Mouse (Mus musculus): ENCODE data around the gene Ugt1a6a. TPM values are rescaled to one million over a fixed set of nuclear protein-coding genes. Genes with fewer than 3 reads are reported as not detected.
"Not testable (repeated sequence)": the region's sequence is repeated elsewhere in the genome, so short reads cannot be mapped to it uniquely, and the experiment has no call there.

Ugt1a6a gene
- total RNA-seq, 1 experiment = not detected

DNA sequence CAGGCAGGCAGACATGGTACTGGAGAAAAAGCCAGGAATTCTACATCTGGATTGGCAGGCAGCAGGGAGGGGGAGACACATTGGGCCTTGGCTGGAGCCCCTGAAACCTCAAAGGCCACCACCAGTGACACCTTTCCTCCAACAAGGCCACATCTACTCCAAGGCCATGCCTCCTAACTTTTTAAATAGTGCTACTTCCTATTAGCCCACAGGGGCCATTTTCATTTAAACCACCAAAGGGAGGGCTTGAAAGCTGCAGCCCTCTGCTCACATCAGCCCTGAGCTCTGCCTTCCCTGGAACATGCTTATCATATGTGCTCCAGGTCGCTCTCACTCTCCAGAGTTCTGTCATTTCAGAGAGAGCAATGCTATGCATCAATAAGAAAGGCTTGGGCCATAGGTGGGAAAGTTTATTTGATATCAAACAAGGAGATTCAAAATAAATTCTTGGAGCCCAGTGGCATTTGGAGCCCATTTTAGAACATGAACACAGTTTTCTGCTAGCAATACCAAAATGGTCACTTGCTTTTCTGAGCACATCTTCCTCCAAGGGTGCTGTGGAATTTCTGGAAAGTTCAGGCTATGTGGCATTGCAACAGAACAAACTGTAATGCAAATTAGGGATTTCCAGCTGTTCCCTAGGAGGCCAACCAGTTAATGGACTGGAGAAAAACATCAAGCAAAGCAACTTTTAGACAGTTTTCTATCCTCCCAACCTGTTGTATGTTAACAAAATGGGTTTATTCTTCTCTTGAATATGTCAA lies 29.8 kb upstream of the Ugt1a6a start:
- no peak for DNase-seq (ENCODE audit: low read depth, low spot score)
- Histone ChIP-seq H3K9ac (ENCODE audit: insufficient read depth, low read depth, low read length, poor library complexity, severe bottlenecking) (no peak overlapping the region), H3K4me1 (ENCODE audit: control insufficient read depth in 2 of 2, insufficient read depth in 2 of 2, low read length in 2 of 2, poor library complexity in 1 of 2) (no peaks in the 10 kb centered on the region; a peak in 1 of 4 replicates), H3K4me3 (ENCODE audit: insufficient read depth in 1 of 2, low read depth in 1 of 2, low read length in 2 of 2, poor library complexity in 1 of 2, severe bottlenecking in 1 of 2) (no peak overlapping the region), H3K36me3 (ENCODE audit: control insufficient read depth, insufficient read depth, low read length, poor library complexity, severe bottlenecking) (no peaks in the 10 kb centered on the region), H3K9me3 (ENCODE audit: control insufficient read depth, insufficient read depth, low read depth, low read length) (no peaks in the 10 kb centered on the region), H3K27ac (ENCODE audit: insufficient read depth, low read depth, low read length, poor library complexity, severe bottlenecking) (no peak overlapping the region)
- TF ChIP-seq HCFC1 (IDR thresholded peaks at IDR 0.05; ENCODE audit: borderline replicate concordance, insufficient read depth, low read length) (no peak), MAFK (IDR thresholded peaks at IDR 0.05; ENCODE audit: insufficient read depth, low read depth, low read length) (no peak), CHD2 (IDR thresholded peaks at IDR 0.05; ENCODE audit: low read depth, low read length) (no peak), ZC3H11A (IDR thresholded peaks at IDR 0.05; ENCODE audit: borderline replicate concordance, low read depth, low read length) (no peak), ZNF384 (IDR thresholded peaks at IDR 0.05; ENCODE audit: low read depth, low read length) (no peak)
- in situ Hi-C loops (cut with MboI; ENCODE audit: low sequenced_read_pairs in 2 of 2, unreplicated experiment in 2 of 2) = no loop called here

DNA sequence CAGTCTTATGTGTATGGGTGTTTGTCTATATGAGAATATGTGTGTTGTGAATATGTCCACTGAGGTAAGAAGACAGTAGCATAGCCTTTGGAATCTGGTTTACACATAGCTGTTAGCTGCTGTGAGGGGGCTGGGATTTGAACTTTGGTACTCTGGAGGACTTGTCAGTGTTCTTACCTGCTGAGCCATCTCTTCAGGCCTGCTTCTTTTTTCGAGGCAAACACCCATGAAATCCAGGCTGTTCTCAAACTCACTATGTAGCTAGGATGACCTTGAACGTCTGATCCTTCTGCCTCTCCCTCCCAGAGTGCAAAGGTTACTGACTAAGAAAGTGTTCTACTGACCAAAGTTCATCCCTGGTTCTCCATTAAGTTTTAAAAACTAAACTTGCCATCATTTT lies 29.0 kb upstream of the Ugt1a6a start:
- H3K9me3 ChIP-seq (ENCODE audit: control insufficient read depth, insufficient read depth, low read depth, low read length) = no peaks in the 10 kb centered on the region; the same call in 1 of the 2 replicates
- H3K4me1 ChIP-seq (ENCODE audit: control insufficient read depth in 2 of 2, insufficient read depth in 2 of 2, low read length in 2 of 2, poor library complexity in 1 of 2) = no peaks in the 10 kb centered on the region; a peak in 1 of 4 replicates
- no peak for DNase-seq (ENCODE audit: low read depth, low spot score)
- no peaks in the 10 kb centered on the region for H3K36me3 ChIP-seq (ENCODE audit: control insufficient read depth, insufficient read depth, low read length, poor library complexity, severe bottlenecking)
- in situ Hi-C loops (cut with MboI; ENCODE audit: low sequenced_read_pairs in 2 of 2, unreplicated experiment in 2 of 2) = no loop called here
- H3K9ac ChIP-seq (ENCODE audit: insufficient read depth, low read depth, low read length, poor library complexity, severe bottlenecking) = no peak overlapping the region
- no peak overlapping the region for H3K27ac ChIP-seq (ENCODE audit: insufficient read depth, low read depth, low read length, poor library complexity, severe bottlenecking)
- no peak for TF ChIP-seq CHD2 (IDR thresholded peaks at IDR 0.05; ENCODE audit: low read depth, low read length)
- TF ChIP-seq ZC3H11A (IDR thresholded peaks at IDR 0.05; ENCODE audit: borderline replicate concordance, low read depth, low read length) = no peak
- TF ChIP-seq HCFC1 (IDR thresholded peaks at IDR 0.05; ENCODE audit: borderline replicate concordance, insufficient read depth, low read length) = no peak
- no peak for TF ChIP-seq ZNF384 (IDR thresholded peaks at IDR 0.05; ENCODE audit: low read depth, low read length)
- TF ChIP-seq MAFK (IDR thresholded peaks at IDR 0.05; ENCODE audit: insufficient read depth, low read depth, low read length) = no peak
- no peak overlapping the region for H3K4me3 ChIP-seq (ENCODE audit: insufficient read depth in 1 of 2, low read depth in 1 of 2, low read length in 2 of 2, poor library complexity in 1 of 2, severe bottlenecking in 1 of 2)

DNA sequence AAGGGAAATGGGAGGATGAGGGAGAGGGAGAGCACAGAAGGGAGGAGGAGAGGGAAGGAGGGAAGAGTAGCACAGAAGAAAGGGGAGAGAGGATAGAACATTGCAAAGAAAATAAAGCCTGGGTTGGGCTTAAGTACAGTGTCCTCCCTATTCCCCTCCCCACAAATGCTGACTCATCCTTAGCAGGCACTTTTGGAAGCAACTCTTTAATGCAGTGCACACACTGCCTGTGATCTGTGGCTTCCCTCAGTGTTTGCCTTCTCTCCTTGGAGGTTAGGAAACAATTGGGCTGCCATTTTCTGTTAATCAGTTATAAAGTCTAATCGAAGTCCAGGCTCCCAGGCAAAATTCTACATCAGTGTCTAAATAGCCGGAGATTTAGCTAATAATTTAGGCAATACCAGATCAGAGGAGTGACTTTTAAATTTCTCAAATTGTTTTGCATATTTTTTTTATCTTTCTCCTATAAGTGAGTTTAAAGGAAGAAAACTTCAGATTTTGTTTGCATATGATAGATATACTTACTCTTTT lies 25.5 kb upstream of the Ugt1a6a start:
- H3K36me3 ChIP-seq (ENCODE audit: control insufficient read depth, insufficient read depth, low read length, poor library complexity, severe bottlenecking); H3K9ac ChIP-seq (ENCODE audit: insufficient read depth, low read depth, low read length, poor library complexity, severe bottlenecking); H3K9me3 ChIP-seq (ENCODE audit: control insufficient read depth, insufficient read depth, low read depth, low read length); H3K4me1 ChIP-seq (ENCODE audit: control insufficient read depth in 2 of 2, insufficient read depth in 2 of 2, low read length in 2 of 2, poor library complexity in 1 of 2); H3K27ac ChIP-seq (ENCODE audit: insufficient read depth, low read depth, low read length, poor library complexity, severe bottlenecking); H3K4me3 ChIP-seq (ENCODE audit: insufficient read depth in 1 of 2, low read depth in 1 of 2, low read length in 2 of 2, poor library complexity in 1 of 2, severe bottlenecking in 1 of 2); in situ Hi-C loops (cut with MboI; ENCODE audit: low sequenced_read_pairs in 2 of 2, unreplicated experiment in 2 of 2); DNase-seq (ENCODE audit: low read depth, low spot score): not testable (repeated sequence)

DNA sequence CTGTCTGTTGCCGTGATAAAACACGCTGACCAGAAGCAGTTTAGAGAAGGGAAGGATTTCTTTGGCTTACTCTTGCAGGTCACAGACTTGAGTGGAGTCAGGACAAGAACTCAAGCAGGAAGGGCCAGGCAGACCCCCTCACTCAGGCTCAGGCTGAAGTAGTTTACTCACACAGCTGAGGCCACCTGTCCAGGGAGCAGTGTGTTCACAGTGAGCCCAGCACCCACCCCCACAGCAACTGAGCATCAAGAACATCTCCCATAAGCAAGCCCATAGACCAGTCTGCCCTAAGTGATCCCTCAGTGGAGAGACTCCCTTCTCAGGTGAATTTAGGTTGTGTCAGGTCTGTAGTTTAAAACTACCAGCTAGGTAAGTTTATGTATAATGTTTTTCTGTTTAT lies 25.0 kb upstream of the Ugt1a6a start:
- DNase-seq (ENCODE audit: low read depth, low spot score); H3K9me3 ChIP-seq (ENCODE audit: control insufficient read depth, insufficient read depth, low read depth, low read length); H3K36me3 ChIP-seq (ENCODE audit: control insufficient read depth, insufficient read depth, low read length, poor library complexity, severe bottlenecking); H3K4me3 ChIP-seq (ENCODE audit: insufficient read depth in 1 of 2, low read depth in 1 of 2, low read length in 2 of 2, poor library complexity in 1 of 2, severe bottlenecking in 1 of 2); in situ Hi-C loops (cut with MboI; ENCODE audit: low sequenced_read_pairs in 2 of 2, unreplicated experiment in 2 of 2); H3K4me1 ChIP-seq (ENCODE audit: control insufficient read depth in 2 of 2, insufficient read depth in 2 of 2, low read length in 2 of 2, poor library complexity in 1 of 2); H3K9ac ChIP-seq (ENCODE audit: insufficient read depth, low read depth, low read length, poor library complexity, severe bottlenecking); H3K27ac ChIP-seq (ENCODE audit: insufficient read depth, low read depth, low read length, poor library complexity, severe bottlenecking): not testable (repeated sequence)

DNA sequence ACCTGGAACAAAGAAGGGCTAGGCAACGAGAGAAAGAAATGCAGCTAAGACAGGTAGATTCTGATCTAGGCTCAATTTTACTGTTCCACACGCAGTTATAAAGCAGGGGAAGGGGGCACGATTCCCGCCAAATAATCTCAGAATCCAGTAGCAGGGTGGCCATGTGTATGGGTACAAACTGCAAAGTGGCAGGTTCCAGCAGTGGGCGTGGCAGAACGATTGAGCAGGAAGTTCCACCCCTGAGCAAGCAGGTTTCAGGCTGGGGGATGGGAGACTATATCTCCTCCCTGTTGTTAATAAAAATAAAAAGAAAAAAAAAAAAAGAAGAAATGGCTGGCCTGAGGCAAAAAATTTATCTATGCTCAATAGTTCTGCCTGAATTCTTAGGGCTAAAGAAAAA lies 21.8 kb upstream of the Ugt1a6a start:
- H3K27ac ChIP-seq (ENCODE audit: insufficient read depth, low read depth, low read length, poor library complexity, severe bottlenecking); in situ Hi-C loops (cut with MboI; ENCODE audit: low sequenced_read_pairs in 2 of 2, unreplicated experiment in 2 of 2); H3K9me3 ChIP-seq (ENCODE audit: control insufficient read depth, insufficient read depth, low read depth, low read length); H3K36me3 ChIP-seq (ENCODE audit: control insufficient read depth, insufficient read depth, low read length, poor library complexity, severe bottlenecking); H3K4me1 ChIP-seq (ENCODE audit: control insufficient read depth in 2 of 2, insufficient read depth in 2 of 2, low read length in 2 of 2, poor library complexity in 1 of 2); H3K4me3 ChIP-seq (ENCODE audit: insufficient read depth in 1 of 2, low read depth in 1 of 2, low read length in 2 of 2, poor library complexity in 1 of 2, severe bottlenecking in 1 of 2); H3K9ac ChIP-seq (ENCODE audit: insufficient read depth, low read depth, low read length, poor library complexity, severe bottlenecking); DNase-seq (ENCODE audit: low read depth, low spot score): not testable (repeated sequence)

DNA sequence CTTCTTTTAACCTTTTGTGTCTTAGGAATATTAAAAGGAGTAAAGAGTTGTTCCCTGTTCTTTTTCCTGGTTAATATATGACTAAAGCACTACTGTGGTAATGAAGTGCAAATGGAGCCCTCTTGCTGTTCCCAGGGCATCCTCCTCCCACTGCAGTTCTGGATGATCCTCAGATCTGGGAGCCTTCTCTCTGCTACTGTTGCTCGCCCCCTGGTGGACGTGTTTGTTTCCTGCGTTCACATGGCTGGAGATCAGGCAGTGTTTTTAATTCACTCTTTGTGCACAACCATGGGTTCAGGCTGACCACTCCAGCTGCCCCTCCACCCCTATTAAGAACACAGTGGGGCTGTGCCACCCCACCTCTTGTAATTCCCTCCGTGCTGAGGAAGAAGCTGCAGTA lies 14.1 kb upstream of the Ugt1a6a start:
- H3K4me3 ChIP-seq (ENCODE audit: insufficient read depth in 1 of 2, low read depth in 1 of 2, low read length in 2 of 2, poor library complexity in 1 of 2, severe bottlenecking in 1 of 2); H3K4me1 ChIP-seq (ENCODE audit: control insufficient read depth in 2 of 2, insufficient read depth in 2 of 2, low read length in 2 of 2, poor library complexity in 1 of 2); H3K27ac ChIP-seq (ENCODE audit: insufficient read depth, low read depth, low read length, poor library complexity, severe bottlenecking); in situ Hi-C loops (cut with MboI; ENCODE audit: low sequenced_read_pairs in 2 of 2, unreplicated experiment in 2 of 2); H3K9me3 ChIP-seq (ENCODE audit: control insufficient read depth, insufficient read depth, low read depth, low read length); H3K9ac ChIP-seq (ENCODE audit: insufficient read depth, low read depth, low read length, poor library complexity, severe bottlenecking); H3K36me3 ChIP-seq (ENCODE audit: control insufficient read depth, insufficient read depth, low read length, poor library complexity, severe bottlenecking); DNase-seq (ENCODE audit: low read depth, low spot score): not testable (repeated sequence)

DNA sequence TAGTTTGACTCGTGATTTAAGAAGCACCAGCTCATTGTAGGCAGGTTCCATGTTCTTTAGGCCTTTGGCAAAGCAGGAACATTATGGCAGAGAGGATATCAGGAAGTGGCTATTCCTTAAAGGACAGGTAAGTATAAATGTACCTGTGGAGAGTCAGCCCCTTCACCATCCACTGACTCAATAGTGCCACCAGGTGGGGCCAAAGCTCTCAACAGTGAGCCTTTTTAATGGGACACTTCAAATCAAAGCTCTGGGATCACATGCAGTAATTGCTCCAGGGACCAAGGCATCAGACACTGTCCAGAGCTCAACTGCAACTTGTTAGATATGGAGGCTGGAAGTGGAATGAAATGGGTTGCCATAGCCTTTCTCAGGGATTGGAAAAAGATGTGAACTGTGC lies 13.1 kb upstream of the Ugt1a6a start:
- H3K4me3 ChIP-seq (ENCODE audit: insufficient read depth in 1 of 2, low read depth in 1 of 2, low read length in 2 of 2, poor library complexity in 1 of 2, severe bottlenecking in 1 of 2); H3K9me3 ChIP-seq (ENCODE audit: control insufficient read depth, insufficient read depth, low read depth, low read length); H3K36me3 ChIP-seq (ENCODE audit: control insufficient read depth, insufficient read depth, low read length, poor library complexity, severe bottlenecking); H3K27ac ChIP-seq (ENCODE audit: insufficient read depth, low read depth, low read length, poor library complexity, severe bottlenecking); DNase-seq (ENCODE audit: low read depth, low spot score); H3K4me1 ChIP-seq (ENCODE audit: control insufficient read depth in 2 of 2, insufficient read depth in 2 of 2, low read length in 2 of 2, poor library complexity in 1 of 2); H3K9ac ChIP-seq (ENCODE audit: insufficient read depth, low read depth, low read length, poor library complexity, severe bottlenecking); in situ Hi-C loops (cut with MboI; ENCODE audit: low sequenced_read_pairs in 2 of 2, unreplicated experiment in 2 of 2): not testable (repeated sequence)

Measured in ES-E14 (cell line).